Mouse (Mus musculus): ENCODE results near the gene Pebp1.
"Not testable (repeated sequence)": the region's sequence is repeated elsewhere in the genome, so short reads cannot be mapped to it uniquely, and the experiment has no call there.

Pebp1 gene

DNA sequence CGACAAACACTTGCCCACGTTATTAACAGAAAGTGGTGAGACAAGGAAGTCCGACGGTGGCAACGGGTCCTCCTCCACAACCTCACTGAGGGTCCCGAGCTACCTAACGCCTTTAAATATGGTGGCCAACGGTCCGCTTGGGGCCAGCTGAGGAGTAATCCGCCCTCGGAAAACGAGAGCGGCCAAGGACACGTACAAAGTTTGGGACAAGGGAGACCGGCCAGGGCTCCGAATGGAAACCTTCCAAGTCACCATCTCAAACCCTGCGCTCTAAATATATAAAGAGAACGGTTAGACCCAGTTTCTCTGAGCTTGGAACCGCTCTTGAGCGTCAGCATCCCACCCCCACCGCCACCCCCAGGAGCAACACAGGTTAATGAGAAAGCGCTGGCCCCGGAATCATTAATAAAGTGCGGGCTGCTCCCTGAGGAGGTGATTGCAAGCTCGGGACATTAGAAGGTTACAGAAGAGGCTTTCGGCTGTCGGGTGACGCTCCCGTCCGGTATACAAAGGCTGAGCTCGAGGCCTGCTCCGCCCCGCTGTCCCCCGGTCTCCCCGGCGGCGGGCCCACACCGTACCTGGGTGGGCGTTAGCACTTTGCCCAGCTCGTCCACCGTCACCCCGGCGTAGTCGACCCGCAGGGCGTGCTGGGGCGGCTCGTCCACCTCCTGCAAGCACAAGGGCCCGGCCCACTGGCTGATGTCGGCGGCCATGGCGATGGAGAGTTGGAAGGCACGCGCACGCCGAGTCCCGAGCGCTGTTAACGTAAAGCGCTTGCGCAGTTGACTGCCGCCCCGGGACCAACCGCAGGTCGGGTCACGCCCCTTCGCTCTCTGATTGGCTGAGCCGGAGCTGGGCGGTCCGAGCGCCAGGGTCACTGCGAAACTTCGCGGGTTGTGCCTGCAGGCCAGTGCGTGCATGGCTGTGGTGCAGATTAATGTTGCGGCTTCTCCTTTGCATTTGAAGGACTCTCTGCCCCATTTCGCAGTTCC is at the start of gene Pebp1:
Gene Pebp1, minus strand, starts transcription at position 795 of the 992 bp plus-strand sequence.
- peak; percentile 99 for DNase-seq

DNA sequence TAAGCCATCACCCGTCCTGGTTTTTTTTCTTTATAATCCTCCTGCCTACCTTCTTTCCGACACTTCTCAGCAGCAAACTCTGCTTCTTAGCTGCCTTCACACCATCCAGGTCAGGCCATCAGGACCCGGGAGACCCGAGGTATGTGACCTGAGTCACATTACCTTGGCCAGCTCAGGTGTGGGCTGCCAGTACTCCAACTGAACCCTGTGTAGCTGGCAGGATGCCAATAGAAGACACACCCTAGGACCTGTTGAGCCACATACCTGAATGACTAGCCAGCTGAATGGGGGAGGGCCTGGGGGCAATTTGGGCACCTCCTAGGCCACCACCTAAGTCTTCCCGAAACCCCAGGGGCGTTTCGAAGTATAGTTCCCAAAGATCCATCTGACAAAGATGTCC is 43.0 kb upstream of the Pebp1 start:
- DNase-seq, result no peak

DNA sequence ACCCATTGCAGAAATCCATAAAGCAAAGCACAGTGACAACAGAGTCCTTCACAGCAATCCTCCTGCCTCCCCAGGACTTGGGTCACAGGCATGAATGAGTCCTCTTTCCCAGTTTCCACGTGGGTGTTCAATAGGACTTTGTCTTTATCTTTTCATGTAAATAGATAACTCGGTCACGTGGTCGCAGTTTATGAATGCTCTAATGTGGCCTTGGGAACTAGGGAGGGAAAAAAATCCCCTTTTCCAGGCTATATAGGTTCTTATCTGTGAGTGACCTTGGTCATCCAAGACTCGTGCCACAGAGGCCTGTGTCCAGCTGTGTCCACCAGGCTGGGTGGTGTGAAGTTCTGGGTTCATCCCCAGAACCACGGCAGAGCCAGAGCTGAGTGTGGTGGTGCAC is 39.0 kb upstream of the Pebp1 start:
- DNase-seq, result no peak

DNA sequence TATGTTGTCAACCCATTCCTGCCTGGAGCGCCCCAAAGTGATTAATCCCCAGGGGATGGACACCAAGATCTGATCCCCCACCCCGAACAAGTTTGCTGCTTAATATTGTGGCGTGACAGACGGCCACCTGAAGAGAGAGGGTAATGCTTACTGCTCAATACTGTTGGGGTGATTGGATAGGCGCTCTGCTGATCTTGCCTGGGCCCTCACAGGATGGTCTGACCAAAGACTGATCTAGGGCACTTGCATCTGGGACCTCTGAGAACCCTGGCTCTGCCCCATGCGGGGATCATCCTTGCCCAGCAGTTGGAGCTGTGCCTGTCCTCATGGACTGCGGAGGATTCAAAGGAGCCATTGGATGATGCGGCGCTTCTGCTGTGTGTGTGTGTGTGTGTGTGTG is 36.3 kb upstream of the Pebp1 start:
- no peak for DNase-seq

DNA sequence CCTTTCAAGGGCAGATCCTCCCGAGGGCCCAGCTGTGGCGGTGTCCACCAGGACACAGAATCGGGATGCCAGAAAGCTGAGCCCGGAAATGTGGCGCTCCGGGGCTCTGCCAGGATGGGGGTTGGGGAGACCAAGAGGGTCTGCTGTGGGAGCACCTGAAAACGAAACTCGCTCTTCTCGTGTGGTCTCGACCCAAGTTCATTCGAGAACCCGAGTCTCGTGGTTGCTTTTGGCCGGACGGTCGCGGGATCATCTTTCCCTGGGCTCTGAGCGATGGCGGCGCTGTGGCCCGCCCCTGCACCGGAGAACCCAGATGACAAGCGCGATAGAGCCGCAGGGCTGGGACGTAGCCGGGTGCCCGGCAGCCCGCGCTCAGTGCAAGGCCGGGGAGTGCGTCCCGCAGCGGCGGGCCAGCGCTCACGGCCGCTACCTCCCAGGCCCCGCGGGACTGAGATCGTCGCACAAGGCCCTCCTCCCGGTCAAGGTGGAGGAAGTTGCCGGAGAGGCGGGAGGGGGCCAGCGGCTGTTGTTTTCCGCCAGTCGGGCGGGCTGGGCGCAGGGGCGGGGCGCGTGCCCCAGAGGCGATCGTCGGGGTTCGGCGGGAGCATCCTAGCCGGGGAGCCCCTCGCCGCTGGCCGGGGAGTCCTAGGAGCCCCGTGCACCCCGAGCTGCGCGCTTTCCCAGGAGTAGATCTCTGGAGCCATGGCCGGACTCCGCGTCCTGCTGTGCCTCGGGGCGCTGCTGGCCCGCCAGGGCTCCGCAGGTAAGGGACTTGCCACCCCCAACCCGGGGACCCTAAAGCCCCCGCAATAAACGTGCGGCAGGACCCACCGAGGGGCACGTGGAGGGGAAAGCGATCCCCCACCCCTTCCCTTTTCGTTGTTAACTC is 31.6 kb upstream of the Pebp1 start, which contains the start of gene Vsig10:
Gene Vsig10, plus strand, starts transcription at position 343 of the 889 bp plus-strand sequence.
- peak; percentile 79 for DNase-seq

DNA sequence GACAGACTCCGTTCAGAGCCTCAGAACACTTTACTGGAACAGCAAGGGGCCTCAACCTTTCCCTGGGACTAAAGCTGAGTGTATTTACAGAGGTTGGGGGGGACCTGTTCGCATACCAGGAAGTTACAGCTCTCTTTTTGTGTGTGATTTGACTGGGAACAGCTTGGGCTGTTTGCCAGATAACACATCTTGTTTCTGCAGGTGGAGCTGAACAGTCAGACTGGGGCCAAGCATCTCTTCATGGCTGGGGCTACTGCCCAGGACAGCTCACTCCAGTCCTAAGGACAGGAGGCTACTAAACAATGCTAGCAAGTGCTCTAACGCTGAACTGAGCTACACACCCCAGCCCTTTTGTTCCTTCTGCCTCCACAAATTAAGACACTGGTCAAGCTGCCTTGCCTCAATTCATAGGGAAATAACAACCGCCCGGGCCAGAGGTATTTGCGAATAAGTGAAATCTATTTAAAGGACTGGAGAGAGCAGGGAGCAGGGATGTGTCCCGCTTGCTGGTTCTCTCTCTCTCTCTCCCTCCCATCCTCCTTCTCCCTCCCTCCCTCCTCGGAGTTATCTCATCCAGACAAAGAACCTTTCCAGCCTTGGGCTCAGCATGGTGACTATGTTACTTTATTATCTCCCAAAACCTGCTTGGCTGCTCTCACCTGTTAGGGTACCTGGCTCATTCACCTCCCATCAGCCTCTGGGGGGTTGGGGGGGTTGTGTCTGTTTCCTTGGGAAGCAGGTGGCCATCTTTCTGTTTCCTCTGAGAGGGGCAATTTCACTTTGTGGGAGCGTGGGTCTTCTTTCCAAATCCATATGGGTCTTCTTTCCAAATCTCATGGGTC is 27.4 kb upstream of the Pebp1 start:
- peak; percentile 23 for DNase-seq

DNA sequence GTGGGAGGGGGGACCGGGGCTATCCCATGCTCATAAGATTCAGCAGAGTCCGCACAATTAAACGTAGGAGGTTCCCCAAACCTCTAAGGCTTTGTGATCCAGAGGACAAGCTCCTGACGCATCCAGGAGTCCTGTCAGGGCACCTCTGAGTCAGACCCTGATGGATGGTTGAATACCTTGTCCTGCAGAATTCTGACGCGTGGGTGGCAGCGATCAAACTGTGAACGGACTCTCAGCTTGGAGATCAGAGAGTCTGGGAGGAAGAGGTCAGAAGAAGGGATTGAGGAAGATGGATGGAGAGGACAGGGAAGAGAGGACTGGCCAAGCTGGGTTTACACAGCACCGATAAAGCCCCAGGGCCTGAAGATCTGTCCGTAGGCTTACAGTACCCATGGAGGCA is 26.5 kb upstream of the Pebp1 start:
- no peak for DNase-seq

DNA sequence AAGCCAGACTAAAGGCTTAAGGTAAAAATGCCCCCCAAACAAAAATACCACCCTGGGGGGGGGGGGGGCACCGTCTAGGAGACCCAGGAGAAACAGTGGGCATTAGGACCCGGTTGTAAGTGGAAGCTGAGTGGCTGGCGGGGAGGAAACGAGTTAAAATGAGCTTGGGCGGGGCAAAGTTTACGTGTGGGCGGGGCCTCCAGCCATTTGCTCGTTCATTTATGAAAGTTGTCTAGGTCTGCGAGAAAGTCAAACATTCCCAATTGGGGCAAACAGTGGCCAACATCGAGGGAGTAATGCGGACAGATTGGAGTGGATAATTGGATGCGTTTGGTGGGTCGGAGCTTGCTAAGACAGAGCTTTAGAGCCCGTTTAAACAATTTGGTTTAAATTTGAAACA is 26.0 kb upstream of the Pebp1 start:
- peak; percentile 74 for DNase-seq

DNA sequence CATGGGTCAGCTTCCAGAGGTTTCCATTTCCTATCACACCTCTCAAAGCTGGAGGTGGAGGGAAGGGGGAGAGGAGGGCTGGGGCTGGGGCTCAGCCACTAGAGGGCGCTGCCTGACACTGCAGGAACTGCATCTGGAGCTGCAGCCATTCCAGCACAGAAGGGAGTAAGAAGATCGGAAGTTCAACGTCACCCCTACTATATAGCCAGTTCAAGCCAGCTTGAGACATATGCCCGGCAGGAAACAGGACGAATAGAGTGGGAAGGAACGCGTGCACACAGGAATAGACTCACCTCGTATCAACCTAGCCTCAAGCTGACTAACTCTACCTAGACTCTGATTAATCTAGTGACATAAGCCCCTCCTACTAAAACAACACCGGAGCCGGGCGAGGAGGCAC is 20.3 kb upstream of the Pebp1 start:
- peak; percentile 74 for DNase-seq

DNA sequence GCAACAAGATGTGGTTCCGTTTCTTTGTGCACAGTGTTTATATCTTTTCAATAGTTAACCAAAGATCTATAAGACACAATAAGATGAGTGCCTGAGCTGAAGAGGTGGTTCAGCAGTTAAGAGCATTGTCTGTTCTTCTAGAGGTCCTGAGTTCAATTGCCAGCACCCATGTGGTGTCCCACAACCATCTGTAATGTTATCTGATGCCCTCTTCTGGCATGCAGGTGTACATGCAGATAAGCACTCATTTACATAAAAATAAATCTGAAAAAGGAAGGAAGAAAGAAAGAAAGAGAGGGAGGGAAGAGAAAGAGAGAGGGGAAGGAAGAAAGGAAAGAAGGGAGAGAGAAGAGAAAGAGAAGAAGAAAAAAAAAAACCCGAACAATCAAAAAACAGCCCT is 19.4 kb upstream of the Pebp1 start:
- DNase-seq, result no peak

DNA sequence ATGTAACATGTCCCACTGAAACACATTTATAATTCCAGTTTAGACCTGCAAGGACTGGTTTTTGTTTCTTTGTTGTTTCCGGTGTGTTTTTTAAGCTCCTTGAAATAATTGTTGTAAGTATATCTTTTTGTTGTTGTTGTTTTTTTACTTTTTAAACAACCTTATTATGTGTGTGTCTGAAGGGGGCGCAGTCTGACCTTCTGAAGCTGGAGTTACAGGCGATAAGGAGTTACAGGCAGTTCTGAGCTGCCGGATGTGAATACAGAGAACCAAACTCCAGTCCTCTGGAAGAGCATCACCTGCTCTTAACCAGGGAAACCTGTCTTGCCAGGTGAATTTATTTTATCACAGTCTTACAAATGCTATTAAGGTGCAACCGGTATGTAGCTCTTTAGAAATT is 18.3 kb upstream of the Pebp1 start:
- no peak for DNase-seq

DNA sequence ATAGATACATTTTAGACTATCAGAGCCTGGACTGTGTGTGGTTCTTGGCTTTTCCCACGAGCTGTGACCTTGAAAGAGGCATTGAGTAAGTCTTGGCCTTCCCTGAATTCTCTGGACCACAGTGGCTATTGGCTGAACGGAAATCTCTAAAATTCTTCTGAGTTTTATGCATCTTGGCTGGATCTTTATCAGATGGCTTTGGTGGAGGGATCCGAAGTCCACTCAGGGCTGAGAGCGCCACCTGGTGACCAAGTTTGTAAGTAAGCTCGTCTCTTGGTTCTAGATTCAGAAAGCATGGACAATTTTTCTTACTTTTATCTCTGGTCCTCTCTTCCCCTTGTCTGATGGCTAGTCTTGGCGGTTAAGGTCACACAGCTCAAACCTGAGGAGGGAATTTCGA is 17.5 kb upstream of the Pebp1 start:
- DNase-seq, result peak; percentile 80

DNA sequence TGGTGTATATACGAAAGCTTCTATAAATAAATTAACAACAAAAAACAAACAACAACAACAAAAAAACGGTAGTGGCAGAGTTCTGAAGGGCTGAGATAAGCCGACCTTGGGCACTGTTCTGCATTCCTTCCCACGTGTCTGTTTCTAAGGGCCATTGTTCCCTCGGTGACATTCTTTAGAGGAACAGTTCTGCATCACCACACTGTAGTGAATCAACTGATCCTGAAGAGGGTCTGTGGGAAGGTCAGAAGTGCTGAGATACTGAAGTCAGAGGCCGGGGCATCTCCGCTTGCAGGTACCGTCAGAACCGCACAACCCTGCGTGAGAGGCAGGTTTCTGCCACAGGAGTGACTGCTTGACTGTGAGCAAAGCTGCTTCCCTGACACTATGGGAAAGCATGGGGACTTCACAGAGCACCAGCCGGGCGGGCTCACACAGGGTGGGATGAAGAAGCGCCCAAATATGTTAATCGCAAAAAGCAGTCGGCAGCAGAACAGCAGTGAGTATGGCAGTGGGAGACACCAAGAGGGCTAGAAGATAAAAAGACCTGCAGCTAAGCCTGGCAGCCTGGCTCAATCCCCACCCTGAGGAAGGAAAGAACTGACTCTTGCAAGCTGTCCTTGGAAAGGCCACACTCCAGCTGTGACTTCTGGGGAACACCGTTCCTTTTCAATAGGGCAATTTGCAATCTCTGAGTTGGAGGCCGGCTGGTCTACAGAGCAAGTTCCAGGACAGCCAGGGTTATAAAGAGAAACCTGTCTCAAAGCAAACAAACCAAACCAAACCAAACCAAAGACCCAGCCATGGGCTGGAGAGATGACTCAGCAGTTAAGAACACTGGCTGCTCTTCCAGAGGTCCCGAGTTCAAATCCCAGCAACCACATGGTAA is 16.5 kb upstream of the Pebp1 start:
- no peak for DNase-seq

DNA sequence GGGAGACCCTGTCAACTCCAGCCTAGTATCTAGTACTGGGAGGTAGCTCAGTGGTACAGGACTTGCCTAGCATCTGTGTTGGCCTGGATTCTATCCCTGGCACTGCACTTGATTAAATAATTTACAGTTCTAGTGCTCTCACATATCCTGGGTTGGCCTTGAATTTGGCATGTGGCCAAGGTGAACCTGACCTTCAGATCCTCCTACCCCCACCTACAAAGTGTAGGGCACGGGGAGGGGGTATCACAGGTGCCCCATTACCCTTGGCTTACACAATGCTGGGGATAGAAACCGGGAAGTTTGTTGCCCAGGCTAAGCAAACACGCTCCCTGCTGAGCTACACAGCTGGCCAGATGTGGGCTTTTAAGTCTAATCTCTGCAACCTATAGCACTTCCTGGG is 15.5 kb upstream of the Pebp1 start:
- no peak for DNase-seq

DNA sequence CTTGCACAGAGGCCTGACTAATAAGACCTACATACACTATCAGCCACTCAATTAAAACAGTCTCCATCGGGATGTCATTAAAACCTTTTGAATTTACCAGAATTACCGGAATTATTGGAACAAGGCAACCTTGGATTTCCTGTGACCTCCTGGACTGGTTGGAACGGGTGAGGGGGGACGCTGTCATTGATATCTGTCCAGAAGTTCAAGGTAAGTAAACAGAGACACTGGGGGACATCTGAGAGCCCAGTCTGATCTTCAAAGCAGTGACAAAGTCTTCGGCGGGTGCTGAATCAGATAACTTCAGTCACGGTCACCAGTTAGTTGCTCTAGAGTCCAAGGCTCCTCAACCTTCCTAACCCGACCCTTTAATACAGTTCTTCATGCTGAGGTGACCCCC is 7.6 kb upstream of the Pebp1 start:
- no peak for DNase-seq

DNA sequence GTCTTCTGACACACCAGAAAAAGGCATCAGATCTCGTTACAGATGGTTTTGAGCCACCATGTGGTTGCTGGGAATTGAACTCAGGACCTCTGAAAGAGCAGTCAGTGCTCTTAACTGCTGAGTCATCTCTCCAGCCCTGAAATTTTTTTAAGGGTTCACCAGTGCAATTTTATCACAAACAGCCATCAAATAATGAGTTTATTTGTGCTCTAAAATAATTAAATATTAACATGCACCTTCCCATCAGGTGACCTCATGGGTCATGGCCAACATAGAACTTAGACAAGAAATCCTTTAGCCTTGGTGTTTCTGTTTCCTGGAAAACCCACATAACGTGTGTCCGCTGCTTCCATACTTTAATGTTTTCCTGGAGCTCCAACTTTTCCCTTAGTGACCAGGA is 6.4 kb upstream of the Pebp1 start:
- DNase-seq, result not testable (repeated sequence)

DNA sequence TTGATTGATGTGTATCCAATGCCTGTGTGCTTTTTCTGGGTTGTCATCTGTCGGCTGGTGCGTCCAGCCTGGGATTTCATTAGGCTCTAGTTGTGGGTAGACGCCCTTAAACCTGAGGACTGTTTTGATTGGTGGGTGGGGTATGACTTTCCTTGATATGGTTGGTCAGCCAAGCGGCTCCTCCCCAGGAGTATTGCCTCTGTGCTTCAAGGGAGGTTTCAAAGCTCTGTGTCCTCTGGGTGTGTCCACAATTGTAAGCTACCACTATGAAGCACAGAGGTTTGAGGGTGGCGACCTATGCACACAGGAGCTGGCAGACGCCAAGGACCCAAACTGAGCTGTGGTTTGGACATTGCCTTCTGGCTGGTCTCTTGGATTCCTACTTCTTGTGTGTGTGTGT is 5.1 kb upstream of the Pebp1 start:
- DNase-seq, result no peak

DNA sequence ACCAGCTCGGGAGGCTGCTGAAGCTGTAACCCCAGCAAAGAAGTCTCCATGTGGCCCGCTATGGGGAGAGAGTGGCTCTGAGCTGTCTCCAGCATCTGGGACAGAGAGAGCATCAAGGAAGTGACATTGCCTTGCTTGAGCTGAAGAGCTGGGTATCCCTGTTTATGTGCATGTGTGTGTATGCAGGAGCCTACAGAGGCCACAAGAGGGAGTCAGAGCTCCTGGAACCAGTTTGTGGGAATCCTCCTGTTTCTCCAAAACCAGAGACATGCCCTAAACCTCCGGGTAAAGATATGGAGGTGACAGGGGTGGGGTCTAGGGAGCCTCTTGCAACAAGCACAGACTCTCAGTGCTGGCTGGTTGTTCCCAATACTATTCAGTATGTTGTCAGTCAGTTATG is 3.9 kb upstream of the Pebp1 start:
- DNase-seq, result no peak

DNA sequence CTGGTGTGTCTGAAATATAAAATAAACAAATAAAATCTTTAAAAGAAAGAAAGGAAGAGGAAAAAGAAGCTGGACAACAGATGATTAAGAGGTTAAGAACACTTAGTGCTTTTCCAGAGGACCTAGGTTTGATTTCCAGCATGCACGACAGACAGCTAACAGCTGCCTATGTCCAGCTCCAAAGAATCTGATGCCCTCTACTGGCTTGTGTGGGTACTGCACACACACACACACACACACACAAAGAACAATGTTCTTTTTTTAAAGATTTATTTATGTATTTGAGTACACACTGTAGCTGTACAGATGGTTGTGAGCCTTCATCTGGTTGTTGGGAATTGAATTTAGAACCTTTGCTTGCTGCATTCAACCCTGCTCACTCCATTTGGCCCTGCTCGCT is 2.7 kb upstream of the Pebp1 start:
- no peak for DNase-seq

DNA sequence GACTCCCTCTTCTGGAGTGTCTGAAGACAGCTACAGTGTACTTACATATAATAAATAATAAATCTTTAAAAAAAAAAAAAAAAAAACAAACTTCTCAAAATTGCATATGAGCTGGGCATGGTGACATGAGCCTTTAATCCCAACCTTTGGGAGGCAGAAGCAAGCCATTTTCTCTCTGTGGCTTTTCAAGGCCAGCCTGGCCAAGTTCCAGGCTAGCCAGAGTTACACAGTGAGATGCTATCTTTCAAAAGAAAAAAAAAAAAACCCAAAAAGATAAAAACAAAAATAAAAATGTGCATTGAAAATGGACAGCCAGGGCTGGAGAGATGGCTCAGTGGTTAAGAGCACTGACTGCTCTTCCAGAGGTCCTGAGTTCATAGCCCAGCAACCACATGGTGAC is 2.2 kb upstream of the Pebp1 start:
- DNase-seq, result no peak

DNA sequence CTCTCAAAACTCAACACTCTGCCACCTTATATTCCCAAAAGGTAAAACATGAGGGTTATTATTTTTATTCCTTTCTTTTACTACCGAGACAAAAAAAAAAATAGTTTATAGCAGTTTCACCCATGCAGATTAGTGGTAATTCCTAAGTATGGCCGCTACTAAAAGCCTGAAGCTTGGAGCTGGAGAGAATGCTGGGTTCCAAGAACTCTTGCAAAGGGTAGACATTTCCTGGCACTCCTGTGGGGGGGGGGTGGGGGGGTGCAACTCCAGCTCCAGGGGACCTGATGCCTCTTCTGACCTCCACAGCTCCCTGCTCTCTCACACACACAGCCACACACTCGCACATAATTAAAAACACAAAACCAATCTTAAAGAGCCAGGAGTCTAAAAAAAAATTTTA is 1.1 kb downstream of the Pebp1 start:
- DNase-seq, result no peak

DNA sequence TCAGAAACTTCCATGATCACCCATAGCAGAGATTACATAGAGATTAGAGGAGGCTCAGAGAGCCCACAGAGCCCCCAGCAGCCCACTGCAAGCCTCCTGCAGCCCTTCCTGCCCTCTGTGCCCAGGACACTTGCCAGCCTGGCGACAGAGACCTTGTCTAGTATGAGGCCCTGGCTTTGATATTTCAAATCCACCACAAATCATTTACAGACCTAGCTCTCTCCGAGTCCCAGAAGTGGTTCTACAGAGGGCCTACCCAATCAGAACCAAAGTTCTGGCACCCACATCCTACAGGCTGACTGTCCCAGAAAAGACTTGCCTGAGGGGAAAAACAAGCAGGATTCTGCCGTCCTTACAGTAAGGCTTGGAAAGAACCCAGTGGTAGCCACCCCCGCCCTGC is 2.2 kb downstream of the Pebp1 start:
- no peak for DNase-seq
